Mouse (Mus musculus) MEL (cell line): ENCODE results near the gene Ecsit. TPM values are rescaled to one million over a fixed set of nuclear protein-coding genes. Genes with fewer than 3 reads are reported as not detected.

ENCODE experiments used
- DNase-seq: peaks from one replicate; pipeline ENCODE4 v3.0.0; 2011; ENCODE audit warnings: low read depth, low spot score
- H3K27ac ChIP-seq: 2 replicates; pipeline ENCODE4 v1.5.1; 2012; ENCODE audit warnings: low read depth, mild to moderate bottlenecking, control low read depth, low read length, moderate library complexity; ENCODE audit not compliant: control insufficient read depth
- H3K27me3 ChIP-seq, 2 experiments: fragments of 150-350 bp in 1 of 2; sonication (generic) in 1 of 2; 2 replicates each; pipeline ENCODE4 v1.6.1; 2012; ENCODE audit warnings: low read length in 2 of 2, mild to moderate bottlenecking in 2 of 2, improper control_type of control experiment in 1 of 2, moderate library complexity in 1 of 2; ENCODE audit not compliant: insufficient read depth in 2 of 2, control insufficient read depth in 1 of 2
- H3K36me3 ChIP-seq, 2 experiments: 2 replicates each; pipeline ENCODE4 v1.6.1; 2012 to 2014; ENCODE audit warnings: low read length in 2 of 2, improper control_type of control experiment in 1 of 2, inconsistent platforms in 1 of 2, mild to moderate bottlenecking in 1 of 2; ENCODE audit not compliant: insufficient read depth in 2 of 2, control insufficient read depth in 1 of 2
- H3K4me1 ChIP-seq, 2 experiments: fragments of 150-350 bp in 1 of 2; sonication (generic) in 1 of 2; 2 replicates each; pipeline ENCODE4 v1.6.1; 2012; ENCODE audit warnings: low read length in 2 of 2, improper control_type of control experiment in 1 of 2, mild to moderate bottlenecking in 1 of 2; ENCODE audit not compliant: insufficient read depth in 2 of 2, control insufficient read depth in 1 of 2
- H3K4me3 ChIP-seq, 2 experiments: fragments of 150-350 bp in 1 of 2; sonication (generic) in 1 of 2; 2 replicates each; pipeline ENCODE4 v1.5.1; 2012; ENCODE audit warnings: low read depth in 2 of 2, low read length in 2 of 2, mild to moderate bottlenecking in 2 of 2, moderate library complexity in 2 of 2, control low read depth in 1 of 2, improper control_type of control experiment in 1 of 2; ENCODE audit not compliant: control insufficient read depth in 1 of 2, insufficient read depth in 1 of 2
- H3K79me2 ChIP-seq: 2 replicates; pipeline ENCODE4 v1.6.1; 2012; ENCODE audit warnings: mild to moderate bottlenecking, low read length, moderate library complexity; ENCODE audit not compliant: control insufficient read depth, poor library complexity, insufficient read depth
- H3K9ac ChIP-seq: 2 replicates; pipeline ENCODE4 v1.6.1; 2012; ENCODE audit warnings: low read depth, mild to moderate bottlenecking, control low read depth, low read length, moderate library complexity; ENCODE audit not compliant: control insufficient read depth, poor library complexity, severe bottlenecking
- H3K9me3 ChIP-seq: fragments of 150-350 bp; sonication (generic); replicated peaks from 2 replicates; pipeline ENCODE4 v1.6.1; 2012; ENCODE audit warnings: mild to moderate bottlenecking, low read length, improper control_type of control experiment, moderate library complexity; ENCODE audit not compliant: insufficient read depth
- CHD2 ChIP-seq: IDR thresholded peaks from 2 replicates; pipeline ENCODE4 v1.6.1; 2011; ENCODE audit warnings: low read length, improper control_type of control experiment
- CTCF ChIP-seq, 3 experiments: IDR thresholded peaks in 2 of 3; conservative IDR thresholded peaks in 1 of 3; 2 replicates each; pipeline ENCODE4 v1.5.1; 2011 to 2012; ENCODE audit warnings: low read length in 3 of 3, low read depth in 2 of 3, mild to moderate bottlenecking in 2 of 3, improper control_type of control experiment in 1 of 3, inconsistent platforms in 1 of 3, mixed read lengths in 1 of 3, moderate library complexity in 1 of 3; ENCODE audit not compliant: control insufficient read depth in 1 of 3, insufficient read depth in 1 of 3, poor library complexity in 1 of 3, severe bottlenecking in 1 of 3
- HCFC1 ChIP-seq: IDR thresholded peaks from 2 replicates; pipeline ENCODE4 v1.6.1; 2012; ENCODE audit warnings: low read depth, mild to moderate bottlenecking, inconsistent platforms, low read length, improper control_type of control experiment, moderate library complexity
- MXI1 ChIP-seq: IDR thresholded peaks from 2 replicates; pipeline ENCODE4 v1.6.1; 2011; ENCODE audit warnings: mild to moderate bottlenecking, low read depth, low read length, improper control_type of control experiment
- MYC ChIP-seq: IDR thresholded peaks from 2 replicates; pipeline ENCODE4 v1.6.1; 2011; ENCODE audit warnings: low read depth, mild to moderate bottlenecking, low read length, improper control_type of control experiment, moderate library complexity
- POLR2A ChIP-seq, 2 experiments: IDR thresholded peaks; 2 replicates each; pipeline ENCODE4 v1.6.1; 2011 to 2012; ENCODE audit warnings: low read length in 2 of 2, mild to moderate bottlenecking in 2 of 2, control low read depth in 1 of 2, improper control_type of control experiment in 1 of 2, low read depth in 1 of 2, moderate library complexity in 1 of 2; ENCODE audit not compliant: control insufficient read depth in 1 of 2, insufficient read depth in 1 of 2, poor library complexity in 1 of 2
- SMC3 ChIP-seq: IDR thresholded peaks from 2 replicates; pipeline ENCODE4 v1.6.1; 2011; ENCODE audit warnings: low read depth, low read length, improper control_type of control experiment
- TBP ChIP-seq: IDR thresholded peaks from 2 replicates; pipeline ENCODE4 v1.8.0; 2011; ENCODE audit warnings: low read depth, low read length, improper control_type of control experiment
- TCF12 ChIP-seq: IDR thresholded peaks from 2 replicates; pipeline ENCODE4 v1.6.1; 2014; ENCODE audit warnings: low read depth, mild to moderate bottlenecking, inconsistent platforms, low read length, improper control_type of control experiment, moderate library complexity
- USF2 ChIP-seq, 2 experiments: IDR thresholded peaks; 2 replicates each; pipeline ENCODE4 v1.6.1; 2011 to 2012; ENCODE audit warnings: improper control_type of control experiment in 2 of 2, low read length in 2 of 2, borderline replicate concordance in 1 of 2, inconsistent platforms in 1 of 2, low read depth in 1 of 2, mild to moderate bottlenecking in 1 of 2; ENCODE audit not compliant: insufficient read depth in 1 of 2
- ZNF384 ChIP-seq: IDR thresholded peaks from 2 replicates; pipeline ENCODE4 v1.6.1; 2012; ENCODE audit warnings: low read depth, mild to moderate bottlenecking, inconsistent platforms, low read length, improper control_type of control experiment
- polyA plus RNA-seq, 2 experiments: library from polyadenylated mRNA; stranded (reverse) in 1 of 2; unstranded in 1 of 2; fragments of >175 nt in 1 of 2; fragments of >200 nt in 1 of 2; gene quantifications; 2 replicates each; pipeline versions ENCODE4 v1.2.1 to v1.2.4; 2012; ENCODE audit warnings: low replicate concordance in 2 of 2, low read depth in 1 of 2; ENCODE audit not compliant: insufficient read length in 2 of 2, insufficient read depth in 1 of 2, missing spikeins in 1 of 2
- total RNA-seq: library from RNA; depleted of rRNA; stranded (reverse); fragments of 300-350 nt; gene quantifications from 2 replicates; pipeline ENCODE4 v1.2.3, GENCODE M21; 2012

Ecsit gene
- total and polyA plus RNA-seq, 3 experiments: 87.6 to 211 (median 183) TPM

GRCm38 (mm10) chr9:22049721-22050270 is 35.4 kb downstream of the Ecsit start:
- no peaks in the 10 kb centered on the region for H3K79me2 ChIP-seq
- no peak overlapping the region for H3K9ac ChIP-seq
- TF ChIP-seq CHD2 (no peak), SMC3 (no peak), TCF12 (no peak), POLR2A (IDR thresholded peaks at IDR 0.05; ENCODE audit: control insufficient read depth in 1 of 2, insufficient read depth in 1 of 2, low read depth in 1 of 2, low read length in 2 of 2, poor library complexity in 1 of 2) (0 out of 4 replicates have a peak, but pooled peaks of 1 of the 2 experiments have one; percentile 9), MYC (no peak), TBP (no peak), HCFC1 (no peak), USF2 (IDR thresholded peaks at IDR 0.05; ENCODE audit: borderline replicate concordance in 1 of 2, insufficient read depth in 1 of 2, low read depth in 1 of 2, low read length in 2 of 2) (no peak)
- H3K27me3 ChIP-seq: no peaks in the 10 kb centered on the region
- no peaks in the 10 kb centered on the region for H3K4me1 ChIP-seq
- H3K9me3 ChIP-seq: no peaks in the 10 kb centered on the region
- H3K4me3 ChIP-seq: no peak overlapping the region
- H3K27ac ChIP-seq: no peak overlapping the region
- no peaks in the 10 kb centered on the region for H3K36me3 ChIP-seq
- DNase-seq: no peak

- Histone ChIP-seq H3K27me3 (no peaks in the 10 kb centered on the region), H3K4me3 (no peak overlapping the region), H3K79me2 (no peaks in the 10 kb centered on the region), H3K27ac (no peak overlapping the region), H3K9ac (no peak overlapping the region), H3K36me3 (no peaks in the 10 kb centered on the region), H3K4me1 (no peaks in the 10 kb centered on the region), H3K9me3 (no peaks in the 10 kb centered on the region)
- TF ChIP-seq USF2 (IDR thresholded peaks at IDR 0.05; ENCODE audit: borderline replicate concordance in 1 of 2, insufficient read depth in 1 of 2, low read depth in 1 of 2, low read length in 2 of 2) (no peak), POLR2A (IDR thresholded peaks at IDR 0.05; ENCODE audit: control insufficient read depth in 1 of 2, insufficient read depth in 1 of 2, low read depth in 1 of 2, low read length in 2 of 2, poor library complexity in 1 of 2) (0 out of 4 replicates have a peak, but pooled peaks of 1 of the 2 experiments have one; percentile 24)
- DNase-seq: no peak
Measured at GRCm38 (mm10) chr9:22049315-22049714, 35.9 kb downstream of the Ecsit start.

GRCm38 (mm10) chr9:22047329-22047728 is 37.9 kb downstream of the Ecsit start:
- H3K27me3 ChIP-seq: peaks cover 0 to 1% of the 10 kb centered on the region in 2 experiments; a peak in 2 of 4 replicates

More at GRCm38 (mm10) chr9:22047329-22047728, 37.9 kb downstream of the Ecsit start:
- DNase-seq: no peak
- no peak overlapping the region for H3K9ac ChIP-seq
- H3K4me1 ChIP-seq: no peaks in the 10 kb centered on the region
- no peak for TF ChIP-seq CTCF (IDR thresholded peaks at IDR 0.05 in 2 of 3, conservative IDR thresholded peaks at IDR 0.05 in 1 of 3; ENCODE audit: control insufficient read depth in 1 of 3, insufficient read depth in 1 of 3, low read depth in 2 of 3, low read length in 3 of 3, poor library complexity in 1 of 3, severe bottlenecking in 1 of 3)
- no peak for TF ChIP-seq MXI1
- no peak for TF ChIP-seq ZNF384
- TF ChIP-seq CHD2: no peak
- H3K4me3 ChIP-seq: no peak overlapping the region
- no peak overlapping the region for H3K27ac ChIP-seq
- no peaks in the 10 kb centered on the region for H3K36me3 ChIP-seq
- no peaks in the 10 kb centered on the region for H3K9me3 ChIP-seq
- H3K79me2 ChIP-seq: no peaks in the 10 kb centered on the region
